Mouse (Mus musculus) liver (tissue): Measurements from ENCODE around the gene Mpp6.

Source experiments
- DNase-seq: peaks from one replicate; pipeline ENCODE4 v3.0.0-alpha.2; 2020; ENCODE audit warnings: mixed read lengths

Gene Mpp6

GRCm38 (mm10) chr6:50159842-50160241 is 49.8 kb downstream of the Mpp6 start:
- no peak for DNase-seq

GRCm38 (mm10) chr6:50163013-50163412 is 53.0 kb downstream of the Mpp6 start:
- DNase-seq: no peak

DNA sequence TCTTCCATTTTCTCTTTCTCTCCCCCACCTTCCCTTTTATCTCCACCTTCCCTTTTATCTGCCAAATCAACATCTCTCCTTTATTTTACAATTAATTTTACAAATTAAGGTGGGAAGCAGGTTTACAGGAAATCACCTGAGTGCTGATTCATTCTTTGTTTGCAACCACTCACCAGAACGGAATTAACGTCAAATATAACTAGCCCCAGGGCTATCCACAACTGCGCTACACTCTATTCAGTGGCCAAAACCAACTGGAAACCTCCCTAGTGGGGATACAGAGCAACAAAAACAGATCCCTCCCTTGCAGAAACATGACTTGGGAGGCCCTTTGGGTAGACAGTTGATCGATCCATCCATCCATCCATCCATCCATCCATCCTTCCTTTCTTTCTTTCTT is 58.8 kb downstream of the Mpp6 start:
- DNase-seq: no peak

DNA sequence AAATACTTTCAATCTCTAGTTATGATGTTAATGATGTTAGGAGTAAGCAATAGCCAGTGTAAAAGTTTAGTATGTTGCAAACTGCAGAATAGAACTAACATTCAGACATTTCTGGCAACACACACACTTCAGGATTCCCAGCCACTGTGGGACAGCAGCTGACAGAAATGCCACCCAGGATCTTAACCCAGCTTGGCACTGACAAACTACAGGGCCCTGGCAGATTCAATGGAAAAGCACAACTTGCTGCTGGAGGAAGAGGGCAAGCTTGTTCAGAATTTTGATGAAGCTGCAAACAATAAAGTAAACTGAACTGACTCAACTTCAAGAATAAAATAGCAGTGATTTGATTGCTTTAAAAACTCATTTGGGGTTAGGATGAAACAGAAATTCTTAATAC is 59.7 kb downstream of the Mpp6 start:
- no peak for DNase-seq

DNA sequence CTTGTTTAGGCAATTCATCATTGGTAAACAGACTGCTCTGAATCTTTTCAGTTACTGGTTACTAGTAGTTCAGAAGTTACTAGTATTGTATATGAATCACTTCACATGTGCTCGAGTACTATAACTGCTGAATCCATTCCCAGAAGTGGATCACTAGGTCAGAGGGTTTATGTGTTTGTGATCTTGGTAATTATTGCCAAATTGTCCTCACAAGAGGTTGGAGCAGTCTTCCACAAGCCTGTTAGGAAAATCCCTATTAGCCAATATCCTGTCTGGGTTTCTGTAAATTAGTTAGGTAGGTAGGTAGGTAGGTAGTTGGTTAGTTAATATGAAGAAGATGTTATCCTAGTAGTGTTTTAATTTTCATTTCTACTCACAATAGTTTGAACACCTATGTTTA is 65.7 kb downstream of the Mpp6 start:
- DNase-seq: no peak

- DNase-seq: no peak
These were observed 70.1 kb downstream of the Mpp6 start for GRCm38 (mm10) chr6:50180189-50180588.

DNA sequence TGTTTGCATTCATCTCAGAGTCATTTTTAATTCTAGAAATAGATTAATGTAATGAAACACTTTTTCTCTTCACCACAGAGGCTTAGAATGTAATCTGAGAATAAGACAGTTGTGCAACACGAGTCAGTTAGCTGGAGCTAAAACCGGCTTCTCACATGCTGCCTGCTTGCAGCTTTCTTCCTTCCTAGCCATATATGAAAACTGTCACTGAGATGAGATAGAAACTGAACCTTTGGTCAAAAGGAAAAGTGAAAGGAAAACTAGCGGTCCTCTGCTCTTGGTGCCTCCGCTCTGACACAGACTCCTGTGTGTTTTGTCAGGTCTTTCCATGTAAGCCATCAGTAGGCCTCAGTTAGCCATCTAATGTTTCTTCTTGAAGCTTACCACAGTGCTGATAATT is 77.9 kb downstream of the Mpp6 start:
- no peak for DNase-seq

- DNase-seq: no peak
These were observed 79.3 kb downstream of the Mpp6 start for GRCm38 (mm10) chr6:50189376-50189775.

DNA sequence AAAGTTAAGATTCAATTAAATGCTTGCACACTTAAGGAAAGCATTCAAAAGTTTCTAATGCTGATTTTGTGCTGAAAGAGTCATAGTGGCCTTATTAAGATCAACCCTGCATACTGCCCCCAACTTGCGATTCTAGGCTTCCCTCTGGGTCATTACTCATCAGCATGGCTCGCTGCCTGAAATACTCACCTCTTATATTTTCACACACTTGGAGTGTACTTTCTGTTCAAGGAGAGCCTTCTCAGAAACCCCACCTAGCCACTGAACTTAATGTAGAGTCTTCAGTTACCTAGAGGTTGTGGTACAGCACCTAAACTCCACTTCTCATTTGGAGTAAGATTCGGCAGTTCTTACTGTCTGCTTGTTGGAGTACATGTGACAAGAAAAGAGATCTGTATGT is 81.6 kb downstream of the Mpp6 start:
- DNase-seq: no peak

GRCm38 (mm10) chr6:50192169-50192568 is 82.1 kb downstream of the Mpp6 start:
- DNase-seq: no peak

DNA sequence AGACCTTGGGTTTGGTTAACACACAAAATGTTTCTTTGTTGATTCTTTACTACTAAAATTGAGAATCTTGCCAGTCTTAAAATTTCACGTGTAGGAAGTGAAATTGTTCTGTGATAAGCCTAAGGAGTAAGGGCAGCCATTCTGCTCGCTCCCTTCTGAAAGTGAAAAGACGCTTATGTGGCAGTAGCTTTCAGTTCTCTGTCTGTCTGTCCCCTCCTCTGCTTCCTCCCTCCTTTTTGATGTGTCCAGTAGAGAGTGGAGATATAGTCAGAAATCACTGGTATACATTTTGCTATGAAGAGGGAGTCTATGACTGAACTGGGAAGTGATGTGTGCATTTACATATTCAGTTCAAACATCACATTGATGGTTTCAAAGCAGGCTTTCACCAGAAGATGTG is 82.8 kb downstream of the Mpp6 start:
- no peak for DNase-seq

DNA sequence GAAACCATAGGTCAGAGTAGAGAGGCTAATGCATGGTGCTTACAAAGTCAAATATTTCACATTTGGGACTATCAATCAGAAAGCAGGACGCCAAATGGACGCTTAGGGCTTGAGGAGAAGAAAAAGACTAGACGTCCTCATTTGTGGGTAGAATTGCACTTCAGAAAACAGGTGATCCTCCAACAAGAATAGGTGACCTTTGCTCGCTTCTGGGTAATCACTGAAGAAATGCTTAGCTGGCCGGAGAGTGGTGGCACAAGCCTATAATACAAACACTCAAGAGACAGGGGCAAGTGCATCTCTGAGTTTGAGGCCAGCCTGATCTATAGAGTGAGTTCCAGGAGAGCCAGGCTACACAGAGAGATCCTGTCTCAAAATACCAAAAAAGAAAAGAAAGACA is 83.8 kb downstream of the Mpp6 start:
- no peak for DNase-seq

DNA sequence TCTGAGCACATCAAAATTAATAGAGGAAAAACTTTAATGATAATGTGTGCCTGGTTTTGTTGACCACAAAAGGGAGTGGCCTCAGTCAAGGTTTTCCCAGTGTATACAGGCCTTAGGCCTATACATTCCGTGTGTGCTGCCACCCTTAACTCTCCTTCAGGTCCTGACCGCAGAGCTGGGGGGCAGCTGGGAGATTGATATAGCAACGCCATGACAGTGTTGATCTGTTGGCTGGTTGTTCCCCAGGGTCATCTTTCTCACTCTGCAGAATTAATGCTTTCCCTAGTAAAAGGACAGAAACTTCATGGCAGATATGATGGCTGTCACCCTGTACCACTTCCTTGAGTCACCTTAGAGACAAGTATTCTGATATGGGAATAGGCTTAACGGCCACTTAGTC is 94.3 kb downstream of the Mpp6 start:
- DNase-seq: no peak

- no peak for DNase-seq
These were observed 95.1 kb downstream of the Mpp6 start for GRCm38 (mm10) chr6:50205093-50205492.

DNA sequence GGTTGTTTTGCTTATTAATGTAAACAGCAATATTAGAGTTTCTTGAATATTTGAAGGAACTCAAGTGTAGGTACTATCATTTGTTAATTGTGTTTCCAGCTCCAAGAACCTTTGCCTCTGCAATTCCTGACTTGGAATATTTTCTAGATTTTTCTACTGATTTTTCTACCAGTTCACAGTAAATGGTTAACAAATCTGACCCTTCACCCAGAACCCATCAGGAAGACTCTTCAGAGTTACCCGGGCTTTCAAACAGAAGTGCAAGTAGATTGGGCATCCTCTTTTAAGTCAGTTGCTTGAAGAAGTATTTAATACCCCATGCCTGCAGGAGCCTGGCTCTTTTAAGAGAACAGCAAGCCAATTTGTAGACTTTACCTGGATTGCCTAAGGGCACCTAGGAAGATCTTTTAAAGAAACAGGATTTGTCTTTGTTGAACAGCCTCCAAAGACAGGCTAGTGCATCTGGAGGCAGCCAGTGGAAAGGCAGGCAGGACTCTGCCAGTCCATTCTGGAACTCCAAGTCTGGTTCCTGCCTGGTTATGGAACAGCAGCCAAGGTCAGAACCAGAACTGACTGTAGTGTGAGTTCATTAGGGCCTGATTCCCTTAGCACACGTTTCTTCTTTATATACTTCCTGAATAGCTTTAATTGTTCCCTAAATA is 104.8 kb downstream of the Mpp6 start:
- DNase-seq: no peak

- no peak for DNase-seq
These were observed 105.3 kb downstream of the Mpp6 start for GRCm38 (mm10) chr6:50215373-50215745.

DNA sequence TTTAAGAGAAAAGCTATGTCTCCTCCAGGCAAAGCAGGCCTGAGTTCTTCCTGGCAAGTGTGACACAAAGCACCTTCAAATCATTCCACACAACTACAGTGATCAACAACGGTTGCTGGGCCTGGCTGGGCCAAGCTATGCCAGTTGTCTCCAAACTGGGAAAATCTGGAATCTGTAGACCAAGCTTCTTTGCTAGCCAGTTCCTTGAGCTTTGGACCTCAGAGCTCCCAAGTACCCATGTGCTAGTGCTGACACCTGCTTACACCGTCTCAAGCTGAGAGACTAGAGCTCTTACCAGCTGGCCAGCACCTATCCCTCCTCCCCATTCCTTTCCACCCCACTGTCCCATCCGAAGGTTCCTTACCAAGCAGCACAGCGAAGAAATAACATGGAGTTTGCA is 105.9 kb downstream of the Mpp6 start:
- DNase-seq: no peak

- no peak for DNase-seq
These were observed 108.6 kb downstream of the Mpp6 start for GRCm38 (mm10) chr6:50218628-50219027.

DNA sequence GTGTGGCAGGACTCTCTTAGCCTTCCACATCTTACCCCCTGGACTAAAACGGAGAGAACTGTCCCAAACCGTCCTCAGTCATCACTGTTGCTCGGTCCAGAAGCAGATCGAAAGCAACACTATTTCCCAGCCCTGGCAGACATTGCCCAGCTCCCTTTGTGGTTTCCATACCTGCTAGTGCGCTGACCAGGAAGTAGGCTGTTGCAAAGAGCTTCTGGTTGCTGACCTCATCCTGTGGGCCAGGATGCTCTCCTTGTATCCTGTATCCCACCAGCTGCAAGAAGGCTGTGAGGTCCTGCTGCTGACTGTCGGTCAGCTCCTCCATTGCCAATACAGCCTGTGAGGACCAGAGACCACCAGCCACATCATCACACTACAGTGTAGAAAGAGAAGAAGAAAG is 109.0 kb downstream of the Mpp6 start:
- DNase-seq: no peak

DNA sequence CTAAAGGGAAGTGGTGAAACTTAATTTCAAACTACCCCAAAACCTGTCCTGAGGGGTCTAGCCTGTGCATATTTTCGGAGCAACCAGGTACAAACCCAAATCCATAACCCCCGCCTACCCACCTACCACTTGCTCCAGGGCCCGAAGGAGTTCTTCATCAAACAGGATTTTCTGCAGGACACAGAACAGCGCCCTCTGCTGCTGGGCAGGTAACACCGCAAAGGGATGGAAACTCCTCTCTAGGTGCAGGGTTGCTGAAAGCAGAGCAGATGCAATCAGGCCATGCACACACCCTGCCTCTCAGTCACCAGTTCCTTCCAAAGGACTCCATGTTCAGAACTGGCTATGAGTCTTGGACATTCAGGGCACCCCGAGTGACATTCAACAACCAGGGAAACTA is 110.8 kb downstream of the Mpp6 start:
- peak; percentile 42 for DNase-seq

GRCm38 (mm10) chr6:50222351-50222750 is 112.3 kb downstream of the Mpp6 start:
- no peak for DNase-seq

GRCm38 (mm10) chr6:50222986-50223385 is 112.9 kb downstream of the Mpp6 start:
- DNase-seq: no peak

- no peak for DNase-seq
These were observed 113.6 kb downstream of the Mpp6 start for GRCm38 (mm10) chr6:50223606-50224005.

- DNase-seq: no peak
These were observed 115.2 kb downstream of the Mpp6 start for GRCm38 (mm10) chr6:50225232-50225631.

DNA sequence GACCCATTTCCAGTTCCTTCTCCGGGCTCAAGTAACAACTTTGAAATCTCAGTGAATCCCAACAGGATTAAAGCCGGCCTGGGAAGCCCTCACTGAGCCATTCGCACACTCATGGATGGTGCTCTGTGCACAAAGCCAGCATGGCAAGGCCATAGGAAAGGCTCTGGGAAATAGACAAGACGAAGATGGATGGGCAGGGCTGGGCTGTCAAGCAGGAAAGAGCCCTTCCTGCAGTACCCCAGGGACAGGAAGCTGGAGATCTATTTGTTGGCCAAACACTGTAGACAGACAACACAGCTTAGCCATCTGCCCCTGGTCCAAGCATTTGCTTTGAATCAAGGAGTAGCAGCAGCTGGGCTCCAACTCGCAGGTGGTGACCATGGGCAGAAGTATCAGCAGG is 118.1 kb downstream of the Mpp6 start:
- DNase-seq: no peak

GRCm38 (mm10) chr6:50231288-50231687 is 121.2 kb downstream of the Mpp6 start:
- no peak for DNase-seq
